Mouse (Mus musculus): ENCODE results near the gene Cyfip2. TPM values are rescaled to one million over a fixed set of nuclear protein-coding genes. Genes with fewer than 3 reads are reported as not detected.
"Not testable (repeated sequence)": the region's sequence is repeated elsewhere in the genome, so short reads cannot be mapped to it uniquely, and the experiment has no call there.

Gene Cyfip2
- polyA plus RNA-seq, 1 experiment from 2014 or later: 67.6 TPM

GRCm38 (mm10) chr11:46200664-46201063 lies 112.0 kb downstream of the Cyfip2 start:
- DNase-seq (ENCODE audit: low spot score): no peak

DNA sequence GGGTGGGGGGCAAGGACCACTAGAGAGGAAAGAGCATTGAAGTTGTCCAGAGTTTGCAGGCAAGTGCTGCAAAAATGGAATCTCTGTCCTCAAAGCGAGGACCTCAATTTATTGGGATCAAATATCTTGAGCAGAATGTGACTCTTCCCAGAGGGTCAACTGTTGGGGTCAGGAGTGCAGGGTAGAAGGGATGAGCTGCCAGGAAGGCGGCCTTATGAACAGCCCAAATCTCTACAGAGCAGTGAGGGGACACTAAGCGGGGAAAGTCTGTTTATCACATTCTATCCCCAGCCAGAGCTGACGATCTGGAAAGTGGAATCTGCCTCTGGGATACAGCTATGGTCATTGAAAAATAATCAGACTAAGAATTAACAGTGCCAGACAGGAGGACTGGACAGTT lies 118.5 kb downstream of the Cyfip2 start:
- DNase-seq (ENCODE audit: low spot score): no peak

DNA sequence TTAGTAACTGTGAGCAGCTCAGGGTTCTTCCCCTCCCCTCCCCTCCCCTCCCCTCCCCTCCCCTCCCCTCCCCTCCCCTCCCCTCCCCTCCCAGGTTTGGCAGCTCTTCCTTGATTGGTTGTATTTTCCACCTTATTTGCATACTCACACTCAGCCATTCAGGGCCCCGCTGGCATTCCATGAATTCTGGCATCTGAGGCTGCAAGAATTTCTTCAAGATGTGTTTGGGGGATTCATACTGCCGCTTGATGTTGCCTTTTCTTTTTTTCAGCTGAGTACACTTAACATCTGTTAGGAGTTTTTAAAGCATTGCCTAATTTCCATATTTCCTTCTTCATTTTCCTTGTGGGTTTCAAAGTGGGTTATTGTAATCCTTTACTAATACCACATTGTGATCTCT lies 124.4 kb downstream of the Cyfip2 start:
- DNase-seq (ENCODE audit: low spot score): no peak

DNA sequence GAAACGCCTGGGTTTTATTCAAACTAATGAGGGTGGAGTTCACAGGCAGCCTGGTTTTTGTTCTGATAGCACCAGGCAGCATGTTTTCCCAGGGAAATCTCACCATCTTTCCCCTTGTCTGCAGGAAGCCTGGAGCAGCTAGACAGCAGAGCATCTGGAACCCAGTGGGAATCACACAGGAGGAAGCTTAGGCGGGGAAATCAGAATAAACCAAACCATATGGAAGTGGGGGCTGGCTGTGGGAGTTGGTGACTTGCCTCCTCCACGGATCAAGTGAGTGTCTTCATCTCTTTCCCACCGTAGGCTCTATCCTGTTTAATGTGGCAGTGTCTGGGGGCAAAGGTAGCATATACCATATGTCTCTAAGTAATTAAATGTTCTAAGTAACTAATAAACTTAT lies 127.2 kb downstream of the Cyfip2 start:
- DNase-seq (ENCODE audit: low spot score): no peak

DNA sequence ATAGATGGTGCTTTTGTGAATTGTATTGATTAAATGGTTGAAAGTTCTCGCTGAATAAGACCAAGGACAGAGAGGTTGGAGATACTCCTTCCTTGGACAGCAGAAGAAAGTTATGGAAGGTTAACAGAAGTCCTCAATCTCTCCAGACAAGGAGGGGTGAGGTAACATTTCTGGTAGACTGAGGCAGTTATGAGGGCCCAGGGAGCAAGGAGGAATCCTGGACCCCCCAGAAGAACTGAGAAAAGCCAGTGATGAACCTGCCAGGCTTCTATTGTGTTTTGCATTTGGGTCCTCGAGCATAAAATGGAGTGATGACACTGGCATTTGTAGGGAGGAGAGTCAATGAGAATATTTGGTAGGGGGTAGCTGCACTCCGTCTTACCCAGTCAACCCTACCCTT lies 127.7 kb downstream of the Cyfip2 start:
- DNase-seq (ENCODE audit: low spot score): no peak

DNA sequence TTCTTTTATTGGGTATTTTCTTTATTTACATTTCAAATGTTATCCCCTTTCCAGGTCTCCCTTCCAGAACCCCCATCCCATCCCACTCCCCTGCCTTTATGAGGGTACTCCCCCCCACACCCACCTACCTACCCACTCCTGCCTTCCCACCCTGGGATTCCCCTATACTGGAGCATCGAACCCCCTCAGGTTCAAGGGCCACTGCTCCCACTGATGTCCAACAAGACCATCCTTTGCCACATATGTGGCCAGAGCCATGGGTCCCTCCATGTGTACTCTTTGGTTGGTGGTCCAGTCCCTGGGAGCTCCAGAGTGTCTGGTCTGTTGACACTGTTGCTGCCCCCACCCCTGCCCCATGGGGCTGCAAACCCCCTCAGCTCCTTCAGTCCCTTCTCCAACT lies 130.6 kb downstream of the Cyfip2 start:
- not testable (repeated sequence) for DNase-seq (ENCODE audit: low spot score)

DNA sequence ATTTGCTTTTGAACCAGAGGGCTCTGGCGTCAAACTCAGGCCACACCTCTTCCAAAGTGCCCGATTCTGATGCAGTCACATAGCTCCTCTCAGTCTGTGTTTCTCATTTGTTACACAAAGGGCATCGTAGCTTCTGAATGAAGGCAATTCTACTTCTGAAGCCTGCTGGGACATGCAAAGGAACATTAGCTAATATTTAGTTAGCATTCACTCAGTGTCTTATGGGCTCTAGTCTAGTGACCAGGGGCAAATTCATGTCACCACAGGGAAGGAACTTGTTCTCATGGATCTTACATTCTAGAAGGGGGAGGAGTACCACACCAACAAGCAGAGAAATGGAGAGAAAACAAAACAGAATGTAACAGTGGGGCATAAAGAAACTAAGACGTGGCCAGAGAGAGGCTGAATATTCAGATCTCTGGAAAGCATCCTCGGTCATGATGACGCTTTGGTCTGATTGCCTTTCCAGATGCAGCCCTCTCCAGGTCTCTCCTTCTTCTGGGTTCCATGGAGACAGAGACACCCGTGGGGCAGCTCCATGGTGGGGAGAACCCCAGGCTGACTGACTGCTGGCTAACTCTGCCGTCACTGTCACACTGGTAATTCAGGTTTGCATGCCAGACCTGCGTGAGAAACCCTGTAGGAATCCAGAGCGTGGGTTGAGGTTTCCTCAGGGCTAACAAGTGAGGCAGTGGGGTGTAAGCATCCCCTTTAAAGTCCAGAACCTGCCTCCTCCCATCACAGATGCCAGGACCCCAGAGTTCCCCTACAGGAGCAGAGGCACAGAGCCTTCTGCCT lies 135.2 kb downstream of the Cyfip2 start:
- no peak for DNase-seq (ENCODE audit: low spot score)

DNA sequence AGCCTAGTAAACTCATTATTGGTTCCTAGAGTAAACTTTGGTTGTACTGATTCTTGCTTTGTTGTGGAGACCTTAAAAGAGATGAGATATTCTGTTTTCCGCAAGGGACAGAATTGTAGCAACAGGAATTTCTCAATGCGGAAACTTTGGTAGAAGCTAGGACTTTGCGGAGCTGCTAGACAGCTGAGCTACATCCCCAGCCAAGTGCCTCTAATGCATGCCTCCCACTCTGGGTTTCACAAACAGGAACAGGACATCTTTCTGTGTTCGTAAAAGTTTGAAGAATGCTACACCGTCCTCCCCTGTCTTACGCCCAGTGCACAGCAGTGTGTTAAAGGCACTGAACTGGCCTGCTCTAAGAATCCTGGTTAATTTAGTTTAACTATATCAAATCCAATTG lies 136.5 kb downstream of the Cyfip2 start:
- no peak for DNase-seq (ENCODE audit: low spot score)

DNA sequence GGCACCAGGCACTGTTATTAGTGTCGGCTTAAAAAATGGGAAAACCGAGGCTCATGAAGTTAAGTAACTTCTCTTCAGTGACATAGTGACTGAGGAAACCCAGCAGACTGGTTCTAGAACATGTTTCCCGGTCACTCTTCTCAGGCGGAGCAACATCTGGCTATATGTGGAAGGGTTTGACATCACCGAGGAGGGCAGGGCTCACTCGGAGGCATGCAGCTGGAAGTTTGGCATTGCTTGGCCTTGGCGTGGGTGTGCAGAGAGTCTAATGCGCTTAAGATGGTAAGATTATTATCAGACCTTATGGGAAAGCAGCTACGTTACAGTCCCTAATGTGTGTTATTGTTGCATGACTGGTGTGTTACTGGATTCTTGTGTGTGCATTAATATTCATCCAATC lies 140.5 kb downstream of the Cyfip2 start:
- DNase-seq (ENCODE audit: low spot score): no peak

- no peak for DNase-seq (ENCODE audit: low spot score)
These were observed 142.8 kb downstream of the Cyfip2 start for GRCm38 (mm10) chr11:46169908-46170307.

- DNase-seq (ENCODE audit: low spot score): no peak
These were observed 144.2 kb downstream of the Cyfip2 start for GRCm38 (mm10) chr11:46168506-46168905.

DNA sequence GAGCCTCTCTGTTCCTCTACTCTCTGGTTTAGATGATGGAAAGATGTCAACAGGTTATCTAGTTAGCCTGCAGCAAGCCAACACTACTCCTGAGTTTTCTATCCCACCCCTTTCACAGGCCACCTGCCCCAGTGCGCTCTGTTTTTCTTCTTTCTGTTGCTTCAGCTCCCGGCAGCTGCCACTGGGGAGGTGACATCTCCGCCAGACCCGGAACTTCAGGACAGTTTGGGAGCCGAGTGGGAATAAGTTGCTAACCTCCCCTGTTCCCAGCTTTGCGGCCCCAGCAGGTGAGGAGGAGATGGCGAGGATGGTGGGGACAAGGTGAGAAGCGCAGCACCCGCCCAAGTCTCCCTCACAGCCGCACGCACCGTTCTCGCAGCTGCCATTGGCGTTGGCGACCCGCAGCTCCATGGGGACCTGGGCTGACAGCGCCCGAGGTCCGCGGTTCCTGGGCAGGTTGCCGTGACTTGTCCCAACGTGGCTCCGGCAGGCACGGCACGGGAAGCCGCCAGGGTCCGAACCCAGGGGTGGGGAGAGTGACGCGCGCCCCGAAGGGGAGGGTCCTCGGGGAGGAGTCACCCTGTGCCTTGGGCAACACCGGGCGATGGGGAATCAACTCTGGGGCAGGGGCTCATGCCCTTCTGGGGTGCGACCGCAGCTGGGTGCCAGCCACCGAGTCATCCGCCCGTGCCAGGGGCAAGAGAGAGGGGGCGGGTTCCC lies 146.6 kb downstream of the Cyfip2 start, which contains the start of gene Nipal4:
Gene Nipal4, minus strand, starts transcription at position 643 of the 720 bp plus-strand sequence.
- no peak for DNase-seq (ENCODE audit: low spot score)

GRCm38 (mm10) chr11:46157462-46157861 lies 155.2 kb downstream of the Cyfip2 start:
- no peak for DNase-seq (ENCODE audit: low spot score)

- no peak for DNase-seq (ENCODE audit: low spot score)
These were observed 155.7 kb downstream of the Cyfip2 start for GRCm38 (mm10) chr11:46156945-46157344.

DNA sequence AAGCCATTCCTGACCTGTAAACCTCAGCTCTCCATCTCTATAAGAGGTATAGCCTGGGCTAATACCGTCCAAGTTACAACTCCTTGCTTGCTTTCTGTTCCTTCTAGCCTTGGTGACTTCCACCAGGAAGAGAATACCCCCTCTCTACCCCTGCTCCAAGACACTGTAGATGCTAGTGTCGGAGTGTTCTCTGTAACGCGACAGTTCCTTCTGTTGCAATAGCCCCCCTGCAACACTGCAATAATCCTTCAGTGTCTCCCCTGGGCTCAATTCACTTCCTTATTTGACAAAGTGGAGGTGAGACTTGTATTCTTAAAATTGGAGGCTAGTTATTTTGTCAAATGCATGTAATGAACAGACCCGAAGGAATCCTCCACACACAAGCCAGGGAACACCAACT lies 166.0 kb downstream of the Cyfip2 start:
- no peak for DNase-seq (ENCODE audit: low spot score)

DNA sequence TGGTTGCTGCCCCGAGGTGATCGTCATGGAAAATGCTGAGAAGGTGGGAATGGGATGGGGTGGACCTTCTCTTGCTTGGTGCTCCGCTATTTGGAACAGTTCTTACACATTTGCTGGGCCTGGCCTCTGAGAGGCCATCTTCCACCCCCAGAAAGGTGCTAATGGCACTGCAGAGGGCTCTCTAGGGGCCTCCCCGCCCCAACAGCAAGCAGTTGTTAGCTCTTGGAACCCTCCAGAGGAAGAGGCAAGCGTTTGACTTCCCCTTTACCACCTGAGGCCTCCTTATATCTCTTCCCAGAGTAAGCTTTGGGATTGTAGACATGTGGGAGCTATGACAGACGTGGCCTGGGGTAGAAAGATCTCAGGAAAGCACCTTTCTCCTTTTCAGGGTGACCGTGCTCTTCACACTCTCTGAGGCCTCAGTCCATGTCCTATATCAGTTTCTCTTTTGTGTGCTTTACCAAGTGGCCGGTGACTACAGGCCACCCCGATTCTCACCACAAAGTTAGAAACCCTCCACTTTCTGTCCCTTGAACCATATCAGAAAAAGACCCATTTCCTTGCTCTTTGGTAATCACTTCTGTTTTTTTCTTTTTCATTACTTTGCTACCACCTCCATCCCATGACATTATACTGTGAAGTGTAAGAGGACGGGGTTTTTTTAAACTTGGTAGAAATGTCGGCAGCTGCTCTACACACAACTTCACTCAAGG lies 167.3 kb downstream of the Cyfip2 start:
- DNase-seq (ENCODE audit: low spot score): no peak

Small RNA genes within 50 kb of the gene (microRNA-seq; reads per million reads assigned to microRNA genes)
- gene Mir7239 (ENCODE audit: borderline number of aligned reads): not detected

Other genes with a start within 250 kb of the Cyfip2 start
- 0.09 and 0.13 TPM in 2 replicates for gene Nipal4, start 146.4 kb downstream of the Cyfip2 start, polyA plus RNA-seq (2015; fragmentation: Nextera tagmentation; extraction: Ambion mirVana)
- 0.75 and 1.4 TPM in 2 replicates for gene Fndc9, start 77.3 kb downstream of the Cyfip2 start, polyA plus RNA-seq (2015; fragmentation: Nextera tagmentation; extraction: Ambion mirVana)
- gene Itk, start 76.7 kb upstream of the Cyfip2 start, polyA plus RNA-seq (2015; fragmentation: Nextera tagmentation; extraction: Ambion mirVana): 99.7 and 113 TPM in 2 replicates
- gene Fam71b, start 83.7 kb upstream of the Cyfip2 start, polyA plus RNA-seq (2015; fragmentation: Nextera tagmentation; extraction: Ambion mirVana): 0.73 and 1.1 TPM in 2 replicates
- gene Med7, start 124.1 kb upstream of the Cyfip2 start, polyA plus RNA-seq (2015; fragmentation: Nextera tagmentation; extraction: Ambion mirVana): 66.4 and 69.4 TPM in 2 replicates
- 0.55 and 0.82 TPM in 2 replicates for gene Havcr2, start 142.1 kb upstream of the Cyfip2 start, polyA plus RNA-seq (2015; fragmentation: Nextera tagmentation; extraction: Ambion mirVana)
- gene Gm12169, start 211.4 kb upstream of the Cyfip2 start, polyA plus RNA-seq (2015; fragmentation: Nextera tagmentation; extraction: Ambion mirVana): not detected in 2 replicates

Measured in thymus, postnatal 0 days (tissue).